Mouse (Mus musculus) limb, embryonic 11.5 days (tissue): Measurements from ENCODE around the gene Syce1. TPM values are rescaled to one million over a fixed set of nuclear protein-coding genes. Genes with fewer than 3 reads are reported as not detected.

Source experiments
- ATAC-seq: fragments of 200-750 bp; cut with Nextera tagmentation; 2 replicates; pipeline ENCODE4 v1.8.0; 2017; ENCODE audit warnings: low read depth; ENCODE audit not compliant: insufficient number of reproducible peaks, low FRiP score, low TSS enrichment
- DNase-seq: peaks from one replicate; pipeline ENCODE4 v3.0.0-alpha.2; 2015; ENCODE audit warnings: low spot score
- H3K27ac ChIP-seq: fragments of 300-500 bp; sonication (generic); replicated peaks from 2 replicates; pipeline ENCODE4 v1.5.1; 2014; ENCODE audit warnings: low read depth, mild to moderate bottlenecking, low read length
- H3K27me3 ChIP-seq: fragments of 300-500 bp; sonication (generic); 2 replicates; pipeline ENCODE4 v1.6.1; 2014; ENCODE audit warnings: mild to moderate bottlenecking, low read length, mixed read lengths; ENCODE audit not compliant: control insufficient read depth, insufficient read depth
- H3K36me3 ChIP-seq: fragments of 300-500 bp; sonication (generic); 2 replicates; pipeline ENCODE4 v1.6.1; 2014; ENCODE audit warnings: mild to moderate bottlenecking, low read length, moderate library complexity, mixed read lengths; ENCODE audit not compliant: control insufficient read depth, insufficient read depth
- H3K4me1 ChIP-seq: fragments of 300-500 bp; sonication (generic); 2 replicates; pipeline ENCODE4 v1.6.1; 2014; ENCODE audit warnings: low read length, mixed read lengths; ENCODE audit not compliant: control insufficient read depth, insufficient read depth
- H3K4me2 ChIP-seq: fragments of 300-500 bp; sonication (generic); 2 replicates; pipeline ENCODE4 v1.6.1; 2014; ENCODE audit warnings: low read depth, mild to moderate bottlenecking, moderate library complexity; ENCODE audit not compliant: severe bottlenecking
- H3K4me3 ChIP-seq: fragments of 300-500 bp; sonication (generic); 2 replicates; pipeline ENCODE4 v1.5.1; 2014; ENCODE audit warnings: low read depth, low read length
- H3K9ac ChIP-seq: fragments of 300-500 bp; sonication (generic); 2 replicates; pipeline ENCODE4 v1.6.1; 2014; ENCODE audit warnings: mild to moderate bottlenecking, low read length
- H3K9me3 ChIP-seq: fragments of 300-500 bp; sonication (generic); 2 replicates; pipeline ENCODE4 v1.6.1; 2016; ENCODE audit warnings: low read length; ENCODE audit not compliant: control insufficient read depth
- WGBS: fragments of 180-500 bp; shearing (Covaris S2); extraction: QIAGEN DNeasy Blood & Tissue Kit; methylation state at CpG from one replicate; pipeline ENCODE4 v1.1.7; 2014; 5-methylcytosine and 5-hydroxymethylcytosine counted together
- polyA plus RNA-seq: library from polyadenylated mRNA; unstranded; fragments of >200 nt; fragmentation: Nextera tagmentation; extraction: Ambion mirVana; gene quantifications from 2 replicates; pipeline ENCODE4 v1.2.1, GENCODE M21; 2014

Gene Syce1
- 0.85 and 1.0 TPM in 2 replicates for polyA plus RNA-seq

DNA sequence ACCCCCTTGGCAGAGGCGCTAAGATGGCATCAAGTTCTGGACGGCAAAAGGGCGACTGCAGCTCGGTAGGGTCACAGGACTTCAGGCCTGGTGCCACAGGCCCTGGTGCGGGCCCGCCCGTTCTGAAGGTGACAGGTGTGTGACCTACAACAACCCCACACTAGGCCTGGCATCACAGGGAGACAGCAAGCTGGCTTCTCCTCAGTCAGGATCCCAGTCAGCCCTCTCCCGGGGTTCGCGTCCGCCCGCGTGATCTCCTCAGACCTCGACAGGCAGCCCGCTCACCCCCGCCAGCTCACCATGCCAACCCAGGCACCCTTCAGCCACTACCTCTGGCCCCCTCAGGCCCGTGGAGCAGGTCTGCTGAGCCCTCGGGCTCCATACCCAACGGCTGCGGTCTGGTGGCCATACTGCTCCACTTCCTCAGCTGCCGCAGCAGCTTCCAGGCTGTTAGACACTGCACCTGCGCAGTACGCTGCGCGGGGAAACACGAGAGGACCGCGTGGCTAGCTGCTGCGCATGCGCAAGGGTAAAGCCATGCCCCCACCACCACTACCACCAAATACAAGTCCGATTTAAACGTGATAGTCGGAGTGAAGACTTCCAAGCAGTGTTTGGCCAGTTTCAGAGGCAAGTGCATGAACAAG, at the start of gene Syce1:
Syce1 (minus strand) TSS at position 447 of the 647 bp plus-strand sequence.
- 81% methylated on average over 33 of the region's 33 CpGs for WGBS
- DNase-seq (no peak), ATAC-seq (no peak)
- Histone ChIP-seq H3K4me3 (no peak within 1 kb of the TSS), H3K27ac (no peak within 1 kb of the TSS), H3K9ac (no peak within 1 kb of the TSS), H3K36me3 (no peaks in the 10 kb centered on the region), H3K4me2 (no peak within 1 kb of the TSS), H3K9me3 (no peaks in the 10 kb centered on the region), H3K27me3 (no peaks in the 10 kb centered on the region), H3K4me1 (no peaks in the 10 kb centered on the region)

DNA sequence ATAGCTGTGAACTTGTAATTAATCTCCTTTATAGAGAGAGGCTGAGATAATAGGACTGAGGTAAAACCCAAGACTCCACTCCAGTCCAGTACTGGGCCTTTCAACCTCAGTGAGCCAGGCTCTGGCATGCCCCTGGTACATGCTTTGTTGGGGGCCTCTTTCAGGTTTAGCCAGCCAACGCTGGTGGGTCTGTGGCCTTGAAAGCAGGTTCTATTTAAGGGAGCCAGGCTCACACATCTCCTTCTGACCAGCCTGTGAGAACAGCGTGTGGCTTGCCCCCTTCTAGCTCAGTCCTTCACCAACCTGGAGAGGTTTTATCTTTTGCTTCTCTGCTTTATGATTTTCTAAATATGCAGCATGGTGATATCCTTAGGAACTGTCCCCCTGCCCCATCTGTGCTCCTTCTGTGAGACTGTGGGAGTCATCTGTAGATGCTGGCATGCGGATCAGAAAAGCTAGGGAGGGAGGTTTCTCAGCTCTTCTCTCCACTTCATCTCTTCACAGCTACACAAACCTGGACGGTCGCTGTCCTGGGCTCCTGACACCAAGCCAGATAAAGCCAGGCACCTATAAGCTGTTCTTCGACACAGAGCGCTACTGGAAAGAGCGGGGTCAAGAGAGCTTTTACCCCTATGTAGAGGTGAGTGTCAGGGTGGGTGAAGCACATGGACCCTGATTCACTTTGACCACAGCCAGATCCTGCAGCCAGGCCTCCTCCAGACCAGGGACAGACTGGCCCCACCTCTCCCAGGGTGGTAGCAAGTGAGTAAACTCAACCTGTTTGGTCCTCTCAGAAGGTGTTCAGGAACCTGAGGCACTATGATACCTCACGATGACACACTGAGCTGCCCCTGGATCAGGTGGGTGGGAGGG, 48.8 kb upstream of the Syce1 start:
- ATAC-seq (no peak; the same call in 1 of the 2 replicates), DNase-seq (no peak)
- Histone ChIP-seq H3K27ac (no peak overlapping the region), H3K27me3 (peaks cover 5% of the 10 kb centered on the region; the same call in 1 of the 2 replicates), H3K9ac (no peak overlapping the region), H3K4me1 (no peaks in the 10 kb centered on the region), H3K36me3 (no peaks in the 10 kb centered on the region), H3K4me3 (no peak overlapping the region), H3K4me2 (no peak overlapping the region), H3K9me3 (no peaks in the 10 kb centered on the region)
- WGBS: 87% methylated on average over 9 of the region's 9 CpGs

DNA sequence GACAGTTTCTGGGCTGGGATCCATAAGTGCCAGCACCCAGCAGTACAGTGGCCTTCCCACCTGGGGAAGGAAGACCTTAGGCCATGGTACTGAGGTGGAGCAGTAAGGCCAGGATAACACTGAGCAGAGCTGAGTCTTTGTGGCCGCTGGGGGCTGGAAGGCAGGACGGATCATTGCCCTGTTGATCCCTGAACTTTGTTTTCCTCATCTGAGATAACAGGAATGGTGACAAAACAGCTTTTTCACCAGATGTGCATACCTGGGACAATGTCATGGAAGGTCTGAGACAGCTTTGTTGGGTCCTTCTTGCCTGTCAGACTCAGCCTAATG, 48.1 kb upstream of the Syce1 start:
- DNase-seq: no peak
- Histone ChIP-seq H3K27ac (no peak overlapping the region), H3K27me3 (peaks cover 4% of the 10 kb centered on the region; the same call in 1 of the 2 replicates), H3K9ac (no peak overlapping the region), H3K9me3 (no peaks in the 10 kb centered on the region), H3K36me3 (no peaks in the 10 kb centered on the region), H3K4me1 (no peaks in the 10 kb centered on the region), H3K4me3 (no peak overlapping the region), H3K4me2 (no peak overlapping the region; the same call in 1 of the 2 replicates)
- 83% methylated on average over 2 of the region's 2 CpGs for WGBS
- no peak for ATAC-seq

DNA sequence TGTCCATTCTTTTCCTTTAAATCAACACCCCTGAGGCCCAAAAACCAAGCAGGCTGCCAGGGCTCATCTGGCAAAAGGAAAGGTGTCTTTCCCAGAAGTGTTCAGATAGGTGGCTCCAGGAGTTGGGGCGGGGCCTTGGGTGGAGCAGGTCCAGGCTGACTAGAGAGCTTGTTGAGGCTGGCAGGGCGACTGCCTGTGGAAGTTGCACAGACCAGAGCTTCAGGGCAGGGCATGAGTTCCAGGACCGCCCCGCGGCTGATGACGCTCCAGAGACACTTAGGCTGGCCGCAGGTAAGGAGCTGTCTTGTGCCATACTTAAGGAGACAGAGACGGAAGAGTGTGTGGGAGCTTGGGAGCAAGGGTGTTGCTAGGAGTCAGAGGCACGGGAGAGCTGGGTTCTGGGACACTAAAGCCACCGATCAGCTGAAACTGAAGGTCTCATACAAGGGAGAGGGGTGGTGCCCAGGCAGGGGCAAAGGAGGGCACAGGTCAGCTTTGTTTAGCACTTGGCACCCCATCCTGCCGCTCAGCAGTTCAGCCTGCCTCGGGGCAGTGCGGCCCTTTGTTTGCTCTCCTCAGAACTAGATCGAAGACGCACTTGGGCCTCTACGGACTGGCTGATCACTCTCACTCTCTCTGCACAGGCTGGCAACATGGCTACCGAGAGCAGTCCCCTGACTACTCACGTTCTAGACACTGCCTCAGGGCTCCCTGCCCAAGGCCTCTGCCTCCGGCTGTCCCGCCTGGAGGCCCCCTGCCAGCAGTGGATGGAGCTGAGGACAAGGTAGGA, 47.5 kb upstream of the Syce1 start, which contains the start of gene Urah:
Urah (plus strand) TSS at position 51 of the 790 bp plus-strand sequence.
- Histone ChIP-seq H3K4me2 (no peak within 1 kb of the TSS; the same call in 1 of the 2 replicates), H3K36me3 (no peaks in the 10 kb centered on the region), H3K4me3 (no peak within 1 kb of the TSS), H3K4me1 (no peaks in the 10 kb centered on the region), H3K9ac (no peak within 1 kb of the TSS), H3K9me3 (no peaks in the 10 kb centered on the region), H3K27ac (no peak within 1 kb of the TSS), H3K27me3 (no peaks in the 10 kb centered on the region)
- ATAC-seq: no peak
- 47% methylated on average over 20 of the region's 20 CpGs for WGBS
- no peak for DNase-seq

DNA sequence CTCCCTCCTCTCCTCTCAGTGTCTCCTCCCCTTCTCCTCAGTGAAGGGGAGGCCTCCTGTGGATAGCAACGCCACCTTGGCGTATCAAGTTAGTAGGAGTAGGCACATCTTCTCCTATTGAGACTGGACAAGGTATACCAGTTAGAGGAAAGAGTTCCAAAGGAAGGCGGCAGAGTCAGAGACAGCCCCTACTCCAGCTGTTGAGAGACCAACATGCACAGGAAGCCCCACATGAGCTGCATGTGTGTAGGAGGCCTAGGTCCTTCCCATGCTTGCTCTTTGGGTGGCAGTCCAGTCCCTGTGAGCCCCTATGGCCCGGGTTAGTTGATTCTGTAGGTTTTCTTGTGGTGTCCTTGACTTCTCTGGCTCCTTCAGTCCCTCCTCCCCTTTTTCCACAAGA, 45.7 kb upstream of the Syce1 start:
- ATAC-seq (no peak), DNase-seq (no peak)
- 79% methylated on average over 4 of the region's 4 CpGs for WGBS

DNA sequence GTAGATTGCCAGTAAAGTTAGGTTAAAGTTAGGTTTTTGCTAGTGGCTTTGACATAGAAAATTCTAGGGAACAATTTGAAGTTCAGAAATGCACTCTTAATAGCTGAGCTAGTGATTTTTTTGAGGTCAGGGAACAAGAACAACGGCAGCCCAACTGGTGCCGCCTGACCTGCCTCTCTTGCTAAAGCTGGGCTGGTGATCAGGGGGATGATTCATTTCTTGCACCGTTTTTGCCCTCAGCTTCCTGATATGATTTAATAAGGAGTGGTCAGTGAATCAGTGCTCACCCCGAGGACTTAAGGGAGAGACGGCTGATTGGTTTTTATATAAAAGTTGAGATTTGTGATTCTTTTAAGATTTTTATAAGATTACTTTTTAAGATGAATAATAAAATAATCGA, 43.8 kb upstream of the Syce1 start:
- ATAC-seq (no peak), DNase-seq (no peak)
- no peak overlapping the region for H3K4me3 ChIP-seq
- H3K4me2 ChIP-seq: no peak overlapping the region
- H3K9me3 ChIP-seq: no peaks in the 10 kb centered on the region
- no peaks in the 10 kb centered on the region for H3K4me1 ChIP-seq
- no peak overlapping the region for H3K27ac ChIP-seq
- 82% methylated on average over 6 of the region's 6 CpGs for WGBS
- no peak overlapping the region for H3K9ac ChIP-seq
- H3K36me3 ChIP-seq: no peaks in the 10 kb centered on the region
- H3K27me3 ChIP-seq: no peaks in the 10 kb centered on the region

More for the DNA sequence above, 45.7 kb upstream of the Syce1 start:
- Histone ChIP-seq H3K36me3 (no peaks in the 10 kb centered on the region), H3K9me3 (no peaks in the 10 kb centered on the region), H3K27ac (no peak overlapping the region), H3K27me3 (no peaks in the 10 kb centered on the region), H3K4me1 (no peaks in the 10 kb centered on the region), H3K4me2 (no peak overlapping the region), H3K9ac (no peak overlapping the region), H3K4me3 (no peak overlapping the region)

DNA sequence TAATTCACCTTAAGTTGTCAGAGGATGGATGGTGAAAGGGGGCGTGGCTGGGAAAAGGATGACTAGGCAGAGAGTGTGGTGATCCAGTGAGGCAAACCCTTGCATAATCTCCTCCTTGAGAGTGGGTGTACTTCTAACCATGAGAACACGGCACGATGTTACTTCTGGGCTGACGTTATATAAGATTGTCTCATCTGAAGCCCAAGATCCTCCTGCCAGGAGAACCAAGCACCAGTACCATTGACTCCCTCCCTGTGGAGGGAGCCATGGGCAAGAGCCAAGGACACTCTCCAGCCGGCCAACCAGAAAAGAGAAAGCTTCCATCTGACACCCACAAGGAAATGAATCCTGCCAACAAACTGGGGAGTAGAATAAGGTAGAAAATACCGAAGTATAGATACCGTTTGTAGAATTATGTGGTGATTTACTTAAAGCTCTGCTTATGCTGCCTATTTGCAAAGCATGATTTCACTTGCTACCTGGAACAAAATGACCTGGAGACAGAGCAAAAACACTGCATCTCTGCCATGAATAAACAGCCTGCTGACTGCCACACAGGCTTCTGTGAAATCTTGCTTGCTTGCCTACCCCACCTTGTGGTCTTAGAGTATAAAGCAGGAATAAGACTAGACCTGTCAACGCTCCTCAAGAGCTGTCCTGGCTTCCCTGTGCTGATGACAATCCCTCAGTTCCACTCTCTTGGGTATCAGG, 40.7 kb upstream of the Syce1 start:
- Histone ChIP-seq H3K27me3 (no peaks in the 10 kb centered on the region), H3K9ac (no peak overlapping the region), H3K4me3 (no peak overlapping the region), H3K36me3 (no peaks in the 10 kb centered on the region), H3K4me2 (no peak overlapping the region), H3K4me1 (no peaks in the 10 kb centered on the region), H3K9me3 (no peaks in the 10 kb centered on the region), H3K27ac (no peak overlapping the region)
- ATAC-seq (no peak), DNase-seq (no peak)
- WGBS: 42% methylated on average over 8 of the region's 8 CpGs

DNA sequence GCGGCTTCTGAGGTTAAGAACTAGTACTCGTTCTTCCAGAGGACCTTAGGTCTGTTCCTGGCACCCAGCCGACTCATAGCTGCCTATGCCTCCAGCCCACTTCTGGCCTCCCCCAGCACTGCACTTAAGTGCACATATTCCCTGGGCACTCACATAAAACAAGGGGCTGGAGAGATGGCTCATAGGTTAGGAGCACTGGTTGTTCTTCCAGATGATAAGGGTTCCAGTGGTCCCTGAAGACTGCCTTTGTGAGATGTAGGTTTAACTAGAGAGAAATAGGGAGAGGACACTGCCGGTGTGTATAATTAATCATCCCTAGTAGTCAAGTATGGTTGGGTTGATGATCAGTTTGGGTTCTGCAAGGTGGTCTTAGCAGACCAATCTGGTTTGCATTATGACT, 35.1 kb upstream of the Syce1 start:
- 96% methylated on average over 4 of the region's 4 CpGs for WGBS
- no peaks in the 10 kb centered on the region for H3K27me3 ChIP-seq
- no peak overlapping the region for H3K4me3 ChIP-seq
- no peak overlapping the region for H3K27ac ChIP-seq
- H3K9ac ChIP-seq: no peak overlapping the region
- H3K4me2 ChIP-seq: no peak overlapping the region
- ATAC-seq (no peak), DNase-seq (no peak)
- H3K9me3 ChIP-seq: no peaks in the 10 kb centered on the region
- H3K4me1 ChIP-seq: no peaks in the 10 kb centered on the region
- H3K36me3 ChIP-seq: no peaks in the 10 kb centered on the region
